8 mouse cellular contexts compared by ENCODE assay signal in the genomic region with DNA sequence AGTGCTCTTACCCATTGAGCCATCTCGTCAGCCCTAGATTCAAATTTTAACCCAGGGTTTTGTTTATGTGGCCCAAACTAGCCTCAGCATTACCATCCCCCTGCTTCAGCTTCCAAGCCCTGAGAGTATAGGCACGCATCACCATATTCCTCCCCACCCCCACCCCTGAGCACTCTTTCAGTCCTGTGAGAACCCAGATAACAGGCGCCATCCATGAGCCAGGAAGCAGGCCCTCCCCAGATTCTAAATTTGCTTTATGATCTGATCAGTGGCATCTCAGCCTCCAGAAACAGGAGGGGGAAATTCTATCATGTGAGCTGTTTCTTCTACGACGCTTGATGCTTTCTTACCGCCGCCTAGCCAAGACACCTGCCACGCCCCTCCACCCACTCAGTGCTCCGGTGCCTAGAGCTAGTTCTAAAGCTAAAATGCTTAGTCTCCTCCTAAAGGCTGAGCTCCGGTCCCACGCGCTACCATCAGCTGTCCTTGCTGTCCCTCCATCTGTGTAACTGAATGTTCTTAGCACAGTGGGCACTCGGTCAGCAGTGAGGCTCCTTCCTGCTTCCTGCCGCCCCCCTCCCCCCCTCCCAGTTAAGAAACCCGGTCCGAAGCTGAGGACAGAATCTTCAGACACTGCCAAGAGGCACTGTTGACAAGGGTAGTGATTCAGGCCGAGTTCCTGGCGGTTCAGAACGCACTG. TPM values are rescaled to one million over a fixed set of nuclear protein-coding genes. Genes with fewer than 3 reads are reported as not detected.
DNase-seq lines count a peak whose midpoint lies in the region; ATAC-seq lines count a peak whose summit lies in the region.

No protein-coding gene starts in this region.

- DNase-seq in adrenal gland, adult (ENCODE audit: inconsistent age in 2 of 2, low spot score in 1 of 2), result peak; percentile 20 to 50
- no peak for DNase-seq in adrenal gland, postnatal 4 days (ENCODE audit: low spot score in 2 of 2)
- DNase-seq in cerebellum, postnatal 14 days, result peak; percentile 49 to 67
- DNase-seq in frontal cortex, postnatal 25 days (ENCODE audit: low spot score in 2 of 2), result peak; percentile 72 to 74
- peak; percentile 84 to 95 for DNase-seq in left cerebral cortex, postnatal 25 days (ENCODE audit: low spot score in 2 of 2)
- peak; percentile 12 for DNase-seq in mesoderm, embryonic 11.5 days (ENCODE audit: low read depth, low spot score)
- peak; percentile 27 to 69 for DNase-seq in spleen, postnatal 10 days (ENCODE audit: low spot score in 2 of 2)

- H3K9ac ChIP-seq in hindbrain, embryonic 16.5 days (ENCODE audit: low read depth, low read length), result peak overlapping the region; percentile 45

- H3K4me2 ChIP-seq in hindbrain, embryonic 16.5 days (ENCODE audit: low read length), result peak overlapping the region; percentile 58

- WGBS in hindbrain, embryonic 16.5 days, result 5% methylated on average over 19 of the region's 19 CpGs

- peak overlapping the region; percentile 21 for H3K4me3 ChIP-seq in hindbrain, embryonic 16.5 days (ENCODE audit: low read length)

- H3K9me3 ChIP-seq in hindbrain, embryonic 16.5 days (ENCODE audit: control insufficient read depth, low read length), result no peaks in the 10 kb centered on the region

- intact Hi-C loops in left cerebral cortex, postnatal 25 days (cut with DNase I), result no loop called here

- peaks cover 9% of the 10 kb centered on the region for H3K4me1 ChIP-seq in hindbrain, embryonic 16.5 days (ENCODE audit: control insufficient read depth, insufficient read depth, low read depth, low read length)

- peak; percentile 91 for ATAC-seq in hindbrain, embryonic 16.5 days

- no peaks in the 10 kb centered on the region for H3K36me3 ChIP-seq in hindbrain, embryonic 16.5 days (ENCODE audit: control insufficient read depth, insufficient read depth, low read length)

- peak overlapping the region; percentile 71; the same call in 1 of the 2 replicates for H3K27ac ChIP-seq in hindbrain, embryonic 16.5 days (ENCODE audit: low read depth, low read length)

- no peaks in the 10 kb centered on the region for H3K27me3 ChIP-seq in hindbrain, embryonic 16.5 days (replicated peaks; ENCODE audit: control insufficient read depth, insufficient read depth, low read length)

RNA-seq across cellular contexts. Expression of gene Rasl11a, which starts 22.5 kb away (rescaled TPM):
- 10 to 100 TPM in 1 of 2 experiments, 1 to 10 TPM in 1; 8.5 to 18.1 TPM for total RNA-seq in adrenal gland, postnatal 4 days (2021)
- polyA plus RNA-seq in hindbrain, embryonic 16.5 days (2015; fragmentation: Nextera tagmentation; extraction: Ambion mirVana), result 7.6 and 8.5 TPM in 2 replicates
- total RNA-seq in left cerebral cortex, postnatal 25 days (2021), result 10 to 100 TPM in 1 of 2 experiments, 1 to 10 TPM in 1; 7.1 to 11.2 TPM

RNA-seq across cellular contexts. Expression of gene Rpl21, which starts 34.7 kb away (rescaled TPM):
- 100 to 1,000 TPM; 378 to 411 TPM for total RNA-seq in adrenal gland, postnatal 4 days (2021)
- polyA plus RNA-seq in hindbrain, embryonic 16.5 days (2015; fragmentation: Nextera tagmentation; extraction: Ambion mirVana), result 297 and 315 TPM in 2 replicates
- total RNA-seq in left cerebral cortex, postnatal 25 days (2021), result 100 to 1,000 TPM; 151 to 154 TPM

Comparison
In these comparisons a context has a peak if more than half of its experiments do, and no peak if none do; other contexts are left out.
1. DNase-seq: peak in adrenal gland, adult (2 of 2), cerebellum, postnatal 14 days (2 of 2), frontal cortex, postnatal 25 days (2 of 2), left cerebral cortex, postnatal 25 days (2 of 2), mesoderm, embryonic 11.5 days (single experiment) and spleen, postnatal 10 days (2 of 2); none in adrenal gland, postnatal 4 days (0 of 2).